Mouse (Mus musculus): Measurements from ENCODE around the gene Gga3.

- TF ChIP-seq GATA1 (IDR thresholded peaks at IDR 0.05; ENCODE audit: low read length), result no peak; the same call in 1 of the 2 replicates
- no peak for TF ChIP-seq TAL1 (IDR thresholded peaks at IDR 0.05; ENCODE audit: low read length)
Measured at GRCm38 (mm10) chr11:115612410-115613137, 8.7 kb upstream of the Gga3 start, which contains the start of gene Mif4gd.
